Mouse (Mus musculus): ENCODE results near the gene AU021092.
A peak's percentile ranks its signal among the peaks of the same experiment; 100 is the strongest.

DNA sequence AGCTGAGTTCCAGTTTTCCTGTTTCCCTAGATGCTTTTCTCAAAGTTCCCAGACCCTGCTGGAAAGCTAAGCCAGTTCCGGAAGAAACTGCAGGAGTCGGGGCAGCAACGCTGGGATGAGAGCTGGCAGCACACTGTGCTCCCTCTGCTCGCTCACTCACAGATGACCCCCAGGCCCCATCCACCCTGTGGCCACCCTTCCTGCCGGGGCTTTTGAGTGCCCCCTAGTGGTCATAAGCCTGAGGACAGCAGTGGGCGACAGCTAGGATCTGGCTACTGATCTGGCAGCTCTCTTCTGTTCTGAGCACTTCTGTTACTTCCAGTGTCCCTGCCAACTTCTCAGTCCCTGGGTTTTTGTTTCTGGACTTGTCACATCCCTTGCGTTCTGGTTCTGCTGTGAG lies 22.3 kb upstream of the AU021092 start:
- TF ChIP-seq CTCF (IDR thresholded peaks at IDR 0.05; ENCODE audit: control insufficient read depth, insufficient read depth, insufficient replicate concordance, low read depth, low read length) (peak; percentile 73), POLR2A (IDR thresholded peaks at IDR 0.05; ENCODE audit: control insufficient read depth, low read depth, low read length) (no peak)
